Mouse (Mus musculus) ES-E14 (cell line): ENCODE measurements around the gene Actl10. TPM values are rescaled to one million over a fixed set of nuclear protein-coding genes. Genes with fewer than 3 reads are reported as not detected.

Experiments
- DNase-seq: peaks from one replicate; pipeline ENCODE4 v3.0.0-alpha.2; 2013; ENCODE audit warnings: low read depth, low spot score
- H3K27ac ChIP-seq: 2 replicates; pipeline ENCODE4 v1.5.1; 2012; ENCODE audit warnings: low read depth, mild to moderate bottlenecking, low read length, moderate library complexity, mixed read lengths; ENCODE audit not compliant: poor library complexity, insufficient read depth, severe bottlenecking
- H3K36me3 ChIP-seq: 2 replicates; pipeline ENCODE4 v1.6.1; 2012; ENCODE audit warnings: mild to moderate bottlenecking, low read length, moderate library complexity, mixed read lengths; ENCODE audit not compliant: control insufficient read depth, poor library complexity, insufficient read depth, severe bottlenecking
- H3K4me1 ChIP-seq, 2 experiments: fragments of 150-350 bp in 1 of 2; sonication (generic) in 1 of 2; 2 replicates each; pipeline ENCODE4 v1.6.1; 2012; ENCODE audit warnings: low read length in 2 of 2, mild to moderate bottlenecking in 1 of 2, mixed read lengths in 1 of 2; ENCODE audit not compliant: control insufficient read depth in 2 of 2, insufficient read depth in 2 of 2, poor library complexity in 1 of 2
- H3K4me3 ChIP-seq, 2 experiments: fragments of 150-350 bp in 1 of 2; sonication (generic) in 1 of 2; 2 replicates each; pipeline ENCODE4 v1.5.1; 2012; ENCODE audit warnings: low read length in 2 of 2, low read depth in 1 of 2, mild to moderate bottlenecking in 1 of 2, mixed read lengths in 1 of 2; ENCODE audit not compliant: insufficient read depth in 1 of 2, poor library complexity in 1 of 2, severe bottlenecking in 1 of 2
- H3K9ac ChIP-seq: 2 replicates; pipeline ENCODE4 v1.6.1; 2012; ENCODE audit warnings: low read depth, mild to moderate bottlenecking, low read length, mixed read lengths; ENCODE audit not compliant: poor library complexity, insufficient read depth, severe bottlenecking
- H3K9me3 ChIP-seq: fragments of 150-350 bp; sonication (generic); 2 replicates; pipeline ENCODE4 v1.6.1; 2012; ENCODE audit warnings: low read depth, mild to moderate bottlenecking, low read length; ENCODE audit not compliant: control insufficient read depth, insufficient read depth
- CHD2 ChIP-seq: IDR thresholded peaks from 2 replicates; pipeline ENCODE4 v1.6.1; 2014; ENCODE audit warnings: mild to moderate bottlenecking, low read depth, low read length, inconsistent platforms
- HCFC1 ChIP-seq: IDR thresholded peaks from 2 replicates; pipeline ENCODE4 v1.6.1; 2012; ENCODE audit warnings: low read length, inconsistent platforms, borderline replicate concordance; ENCODE audit not compliant: insufficient read depth
- MAFK ChIP-seq: IDR thresholded peaks from 2 replicates; pipeline ENCODE4 v1.6.1; 2014; ENCODE audit warnings: mild to moderate bottlenecking, low read depth, low read length, inconsistent platforms; ENCODE audit not compliant: insufficient read depth
- ZC3H11A ChIP-seq: IDR thresholded peaks from 2 replicates; pipeline ENCODE4 v1.6.1; 2012; ENCODE audit warnings: low read depth, mild to moderate bottlenecking, inconsistent platforms, low read length, borderline replicate concordance
- ZNF384 ChIP-seq: IDR thresholded peaks from 2 replicates; pipeline ENCODE4 v1.6.1; 2012; ENCODE audit warnings: low read depth, low read length, inconsistent platforms
- in situ Hi-C, 2 experiments: fragments of 600-800 bp; cut with MboI; formaldehyde crosslinking; loops; one replicate each; pipeline ENCODE4 v1.15.1; 2025; ENCODE audit warnings: low sequenced_read_pairs in 2 of 2, inconsistent platforms in 1 of 2; ENCODE audit not compliant: unreplicated experiment in 2 of 2
- total RNA-seq: library from RNA; depleted of rRNA; stranded (reverse); fragments of 300-350 nt; gene quantifications from 2 replicates; pipeline ENCODE4 v1.2.3, GENCODE M21; 2012

The Actl10 gene
- total RNA-seq, 1 experiment: 0.45 TPM

DNA sequence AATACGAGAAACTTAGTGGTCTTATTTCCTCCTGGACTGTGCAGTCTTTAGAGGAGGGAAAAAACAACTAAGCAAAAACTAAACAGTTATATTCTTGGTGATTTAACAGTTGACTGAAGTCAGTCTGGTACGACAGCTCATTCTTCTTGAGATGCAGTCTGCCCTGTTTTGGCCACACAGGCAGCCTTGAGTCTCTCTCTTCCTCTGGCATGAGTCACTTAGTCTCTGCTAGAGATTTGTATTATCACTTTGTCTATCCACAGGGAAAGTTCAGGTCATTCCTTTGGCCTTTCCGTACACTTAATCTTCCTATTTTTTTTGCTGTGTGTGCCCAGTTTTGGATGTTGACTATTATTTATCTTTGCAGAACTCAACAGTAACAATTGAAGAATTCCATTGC lies 41.4 kb upstream of the Actl10 start:
- Histone ChIP-seq H3K27ac (no peak overlapping the region), H3K36me3 (peaks cover 10% of the 10 kb centered on the region), H3K4me3 (no peak overlapping the region), H3K4me1 (peaks cover 0 to 2% of the 10 kb centered on the region in 2 experiments; a peak in 1 of 4 replicates), H3K9ac (no peak overlapping the region), H3K9me3 (no peaks in the 10 kb centered on the region)
- DNase-seq: no peak
- TF ChIP-seq ZNF384 (no peak), HCFC1 (no peak), MAFK (no peak), CHD2 (no peak), ZC3H11A (no peak)
- in situ Hi-C loops: no loop called here

DNA sequence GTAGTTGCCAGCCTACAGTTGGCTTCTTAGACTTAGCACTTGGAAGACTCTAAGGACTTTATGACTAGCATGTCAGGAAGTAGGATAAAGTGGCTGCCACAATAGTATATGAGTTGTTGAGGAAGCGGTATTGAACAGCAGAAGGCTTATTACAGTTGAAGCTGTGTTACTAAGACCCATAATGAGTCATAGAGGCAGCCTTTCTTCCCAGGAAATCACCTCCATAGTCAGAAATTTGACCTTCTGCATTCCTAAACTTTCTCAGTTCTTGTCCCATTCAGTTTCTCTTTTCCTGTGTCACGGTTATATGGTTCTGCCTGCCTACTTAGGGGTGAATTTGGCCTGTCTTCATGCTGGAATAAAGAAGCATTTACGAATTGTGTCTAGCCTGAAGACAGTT lies 34.6 kb upstream of the Actl10 start:
- H3K36me3 ChIP-seq: peaks cover 15% of the 10 kb centered on the region
- no peak overlapping the region for H3K4me3 ChIP-seq
- no peak overlapping the region for H3K9ac ChIP-seq
- in situ Hi-C loops: no loop called here
- TF ChIP-seq CHD2: no peak
- TF ChIP-seq ZC3H11A: no peak
- H3K27ac ChIP-seq: no peak overlapping the region
- H3K9me3 ChIP-seq: no peaks in the 10 kb centered on the region
- H3K4me1 ChIP-seq: no peaks in the 10 kb centered on the region
- no peak for DNase-seq

DNA sequence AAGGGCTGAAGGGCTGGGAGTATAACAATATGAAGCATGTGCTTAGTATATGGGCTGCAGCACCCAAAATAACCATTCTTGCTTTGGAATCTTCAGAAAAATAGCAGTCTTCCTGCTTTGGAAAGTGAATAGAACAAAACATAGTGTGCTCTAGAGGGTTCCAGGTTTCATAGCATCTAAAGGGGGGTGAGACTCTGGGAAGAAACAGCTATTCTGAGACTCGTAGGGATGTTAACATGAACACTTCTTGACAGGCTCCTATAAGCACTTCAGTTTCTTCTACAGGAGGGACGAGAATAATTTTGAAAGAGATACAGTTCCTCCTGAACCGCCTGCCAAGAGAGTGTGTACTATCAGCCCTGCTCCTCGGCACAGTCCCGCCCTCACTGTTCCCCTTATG lies 34.2 kb upstream of the Actl10 start:
- Histone ChIP-seq H3K4me3 (no peak overlapping the region), H3K36me3 (peaks cover 15% of the 10 kb centered on the region), H3K27ac (no peak overlapping the region), H3K9ac (no peak overlapping the region), H3K9me3 (no peaks in the 10 kb centered on the region), H3K4me1 (no peaks in the 10 kb centered on the region)
- in situ Hi-C loops: no loop called here
- no peak for DNase-seq
- TF ChIP-seq ZC3H11A (no peak), ZNF384 (no peak), CHD2 (no peak)

DNA sequence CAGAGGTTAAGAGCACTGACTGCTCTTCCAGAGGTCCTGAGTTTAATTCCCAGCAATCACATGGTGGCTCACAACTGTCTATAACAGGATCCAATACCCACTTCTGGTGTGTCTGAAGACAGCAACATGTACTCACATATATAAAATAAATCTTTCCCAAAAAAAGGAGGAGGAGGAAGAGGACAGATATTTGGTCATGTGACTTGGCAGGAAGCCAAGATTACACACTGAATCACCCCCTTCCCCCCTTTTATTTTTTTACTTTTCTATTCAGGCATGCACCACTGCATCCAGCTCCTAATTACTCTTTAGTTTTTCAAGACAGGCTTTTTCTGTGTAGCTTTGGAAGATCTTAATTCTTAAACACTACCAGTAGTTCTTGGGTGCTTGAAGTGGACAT lies 30.1 kb upstream of the Actl10 start:
- H3K9ac ChIP-seq: no peak overlapping the region
- no peak overlapping the region for H3K4me3 ChIP-seq
- no peaks in the 10 kb centered on the region for H3K9me3 ChIP-seq
- no peak overlapping the region for H3K27ac ChIP-seq
- in situ Hi-C loops: no loop called here
- H3K4me1 ChIP-seq: no peaks in the 10 kb centered on the region
- H3K36me3 ChIP-seq: peaks cover 18% of the 10 kb centered on the region
- no peak for TF ChIP-seq MAFK
- no peak for TF ChIP-seq ZNF384
- no peak for DNase-seq

DNA sequence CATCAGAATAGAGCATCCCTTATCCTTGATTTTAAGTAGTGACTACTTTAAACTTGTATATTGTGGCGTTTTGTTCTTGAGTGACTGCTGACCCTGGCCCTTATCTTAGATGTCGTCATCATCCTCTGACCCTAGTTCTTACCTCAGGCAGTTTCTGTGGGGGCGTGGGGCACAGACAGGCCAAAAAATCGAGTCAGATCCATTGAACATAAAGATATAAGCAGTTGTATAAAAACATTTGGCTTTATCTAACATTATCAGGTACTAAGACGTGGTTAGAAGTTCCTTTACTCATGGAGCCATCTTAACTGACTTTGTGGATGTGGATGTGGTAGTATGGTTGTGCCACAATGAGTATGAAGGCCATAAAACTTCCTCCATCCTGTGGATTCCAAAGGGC lies 29.2 kb upstream of the Actl10 start:
- in situ Hi-C loops: no loop called here
- Histone ChIP-seq H3K9me3 (no peaks in the 10 kb centered on the region), H3K9ac (no peak overlapping the region), H3K4me1 (no peaks in the 10 kb centered on the region), H3K27ac (no peak overlapping the region), H3K36me3 (peaks cover 16% of the 10 kb centered on the region), H3K4me3 (no peak overlapping the region)
- no peak for DNase-seq
- no peak for TF ChIP-seq ZNF384
- no peak for TF ChIP-seq CHD2
- no peak for TF ChIP-seq ZC3H11A
- TF ChIP-seq MAFK: no peak
- no peak for TF ChIP-seq HCFC1
